Mouse (Mus musculus) heart, postnatal 0 days (tissue): ENCODE results near the gene Thbs1. TPM values are rescaled to one million over a fixed set of nuclear protein-coding genes. Genes with fewer than 3 reads are reported as not detected.

ENCODE experiments used
- ATAC-seq: fragments of 200-750 bp; cut with Nextera tagmentation; 2 replicates; pipeline ENCODE4 v1.8.0; 2017; ENCODE audit warnings: low read depth, moderate number of reproducible peaks, moderate library complexity; ENCODE audit not compliant: insufficient read depth
- DNase-seq: peaks from one replicate; pipeline ENCODE4 v3.0.0-alpha.2; 2016; ENCODE audit warnings: low spot score
- H3K27ac ChIP-seq: fragments of 300-500 bp; sonication (generic); 2 replicates; pipeline ENCODE4 v1.5.1; 2014; ENCODE audit warnings: low read depth, mild to moderate bottlenecking
- H3K27me3 ChIP-seq: fragments of 300-500 bp; sonication (generic); 2 replicates; pipeline ENCODE4 v1.6.1; 2014; ENCODE audit warnings: low read length, mixed read lengths; ENCODE audit not compliant: control insufficient read depth, insufficient read depth
- H3K36me3 ChIP-seq: fragments of 300-500 bp; sonication (generic); replicated peaks from 2 replicates; pipeline ENCODE4 v1.6.1; 2014; ENCODE audit warnings: low read length, mixed read lengths; ENCODE audit not compliant: control insufficient read depth, insufficient read depth
- H3K4me1 ChIP-seq: fragments of 300-500 bp; sonication (generic); 2 replicates; pipeline ENCODE4 v1.6.1; 2014; ENCODE audit warnings: antibody characterized with exemption; ENCODE audit not compliant: control insufficient read depth, insufficient read depth
- H3K4me2 ChIP-seq: fragments of 300-500 bp; sonication (generic); 2 replicates; pipeline ENCODE4 v1.6.1; 2014; ENCODE audit warnings: low read depth, mild to moderate bottlenecking, low read length, moderate library complexity
- H3K4me3 ChIP-seq: fragments of 300-500 bp; sonication (generic); 2 replicates; pipeline ENCODE4 v1.5.1; 2014; ENCODE audit warnings: low read depth, low read length
- H3K9ac ChIP-seq: fragments of 300-500 bp; sonication (generic); replicated peaks from 2 replicates; pipeline ENCODE4 v1.6.1; 2014; ENCODE audit warnings: low read depth, low read length, mixed read lengths
- H3K9me3 ChIP-seq: fragments of 300-500 bp; sonication (generic); replicated peaks from 2 replicates; pipeline ENCODE4 v1.6.1; 2016; ENCODE audit warnings: low read length; ENCODE audit not compliant: control insufficient read depth
- CTCF ChIP-seq: IDR thresholded peaks from 2 replicates; pipeline ENCODE4 v1.5.1; 2016; ENCODE audit warnings: antibody characterized with exemption, control low read depth, low read depth
- EP300 ChIP-seq: IDR thresholded peaks from 2 replicates; pipeline ENCODE4 v1.6.1; 2016; ENCODE audit warnings: antibody characterized with exemption, low read depth
- WGBS: fragments of 180-500 bp; shearing (Covaris S2); extraction: QIAGEN DNeasy Blood & Tissue Kit; methylation state at CpG from one replicate; pipeline ENCODE4 v1.1.7; 2014; 5-methylcytosine and 5-hydroxymethylcytosine counted together
- polyA plus RNA-seq: library from polyadenylated mRNA; unstranded; fragments of >200 nt; fragmentation: Nextera tagmentation; extraction: Ambion mirVana; gene quantifications from 2 replicates; pipeline ENCODE4 v1.2.1, GENCODE M21; 2015
- total RNA-seq: library from RNA; depleted of rRNA; stranded (reverse); fragments of >200 nt; gene quantifications from 2 replicates; pipeline ENCODE4 v1.2.3, GENCODE M21; 2014; ENCODE audit warnings: low replicate concordance

The Thbs1 gene
- total and polyA plus RNA-seq, 2 experiments from 2014 or later: 8.0 to 62.6 TPM

GRCm38 (mm10) chr2:118124437-118124836 is 12.8 kb downstream of the Thbs1 start:
- Histone ChIP-seq H3K9me3 (no peaks in the 10 kb centered on the region), H3K4me1 (no peaks in the 10 kb centered on the region), H3K4me3 (no peak overlapping the region), H3K27ac (no peak overlapping the region), H3K9ac (no peak overlapping the region), H3K27me3 (no peaks in the 10 kb centered on the region), H3K36me3 (peaks cover 6% of the 10 kb centered on the region), H3K4me2 (no peak overlapping the region)
- WGBS: 88% methylated on average over 7 of the region's 7 CpGs
- DNase-seq (no peak), ATAC-seq (no peak)
- TF ChIP-seq EP300: no peak

GRCm38 (mm10) chr2:118125211-118125939 is 13.7 kb downstream of the Thbs1 start:
- Histone ChIP-seq H3K9me3 (no peaks in the 10 kb centered on the region), H3K9ac (no peak overlapping the region), H3K4me3 (no peak overlapping the region), H3K27me3 (no peaks in the 10 kb centered on the region), H3K27ac (no peak overlapping the region), H3K36me3 (peaks cover 6% of the 10 kb centered on the region), H3K4me1 (no peaks in the 10 kb centered on the region), H3K4me2 (no peak overlapping the region)
- DNase-seq (no peak), ATAC-seq (no peak)
- WGBS: 77% methylated on average over 11 of the region's 11 CpGs
- TF ChIP-seq CTCF (no peak), EP300 (no peak)

- no peaks in the 10 kb centered on the region for H3K27me3 ChIP-seq
- TF ChIP-seq EP300 (no peak), CTCF (no peak)
- WGBS: 79% methylated on average over 7 of the region's 7 CpGs
- H3K9ac ChIP-seq: no peak overlapping the region
- H3K4me3 ChIP-seq: no peak overlapping the region
- H3K4me1 ChIP-seq: no peaks in the 10 kb centered on the region
- ATAC-seq (no peak), DNase-seq (no peak)
- H3K4me2 ChIP-seq: no peak overlapping the region
- H3K36me3 ChIP-seq: peaks cover 6% of the 10 kb centered on the region
- H3K9me3 ChIP-seq: no peaks in the 10 kb centered on the region
- no peak overlapping the region for H3K27ac ChIP-seq
These were observed 14.3 kb downstream of the Thbs1 start for GRCm38 (mm10) chr2:118125943-118126470.

- 82% methylated on average over 5 of the region's 5 CpGs for WGBS
- Histone ChIP-seq H3K4me1 (no peaks in the 10 kb centered on the region), H3K4me3 (no peak overlapping the region), H3K27me3 (no peaks in the 10 kb centered on the region), H3K9me3 (no peaks in the 10 kb centered on the region), H3K9ac (no peak overlapping the region), H3K27ac (no peak overlapping the region), H3K36me3 (peaks cover 6% of the 10 kb centered on the region), H3K4me2 (no peak overlapping the region)
- ATAC-seq: no peak
- no peak for DNase-seq
- no peak for TF ChIP-seq EP300
- no peak for TF ChIP-seq CTCF
These were observed 16.0 kb downstream of the Thbs1 start for GRCm38 (mm10) chr2:118127516-118128288.

- H3K9ac ChIP-seq: no peak overlapping the region
- no peak overlapping the region for H3K27ac ChIP-seq
- no peak for TF ChIP-seq CTCF
- no peak for TF ChIP-seq EP300
- H3K4me1 ChIP-seq: no peaks in the 10 kb centered on the region
- no peak overlapping the region for H3K4me2 ChIP-seq
- WGBS: 60% methylated on average over 3 of the region's 3 CpGs
- no peaks in the 10 kb centered on the region for H3K9me3 ChIP-seq
- H3K36me3 ChIP-seq: peaks cover 6% of the 10 kb centered on the region
- no peak overlapping the region for H3K4me3 ChIP-seq
- DNase-seq (no peak), ATAC-seq (no peak)
- no peaks in the 10 kb centered on the region for H3K27me3 ChIP-seq
These were observed 16.6 kb downstream of the Thbs1 start for GRCm38 (mm10) chr2:118128313-118128712.
